In genomic region chr17:45733735-45734301, GRCm38 (mm10) we compare ENCODE assay signal across 8 mouse cellular contexts. TPM values are rescaled to one million over a fixed set of nuclear protein-coding genes. Genes with fewer than 3 reads are reported as not detected.
DNase-seq lines count a peak whose midpoint lies in the region; ATAC-seq and TF ChIP-seq lines count a peak whose summit lies in the region.

Gene 1600014C23Rik, minus strand, starts transcription at chr17:45733844.

- no peak for TF ChIP-seq CTCF in testis, adult 2 months (IDR thresholded peaks at IDR 0.05; ENCODE audit: control insufficient read depth, insufficient read depth, insufficient replicate concordance, low read depth, low read length)
- no peak for TF ChIP-seq CTCF in heart, adult 2 months (IDR thresholded peaks at IDR 0.05)

- no peaks in the 10 kb centered on the region; the same call in 1 of the 2 replicates for H3K27me3 ChIP-seq in testis, adult 2 months (ENCODE audit: control insufficient read depth, insufficient read depth, low read length)
- no peaks in the 10 kb centered on the region for H3K27me3 ChIP-seq in heart, adult 2 months (ENCODE audit: control insufficient read depth, insufficient read depth, low read length)
- H3K27me3 ChIP-seq in kidney, embryonic 14.5 days (ENCODE audit: control insufficient read depth, insufficient read depth, low read length), result no peaks in the 10 kb centered on the region
- H3K27me3 ChIP-seq in neural tube, embryonic 14.5 days (ENCODE audit: control insufficient read depth, insufficient read depth, low read length), result no peaks in the 10 kb centered on the region

- H3K27ac ChIP-seq in testis, adult 2 months (ENCODE audit: control insufficient read depth, insufficient read depth, low read depth, low read length), result no peak within 1 kb of the TSS
- peak within 1 kb of the TSS; percentile 55 for H3K27ac ChIP-seq in heart, adult 2 months
- H3K27ac ChIP-seq in kidney, embryonic 14.5 days (ENCODE audit: low read depth, low read length), result peak within 1 kb of the TSS; percentile 37; the same call in 1 of the 2 replicates
- peak within 1 kb of the TSS; percentile 34; the same call in 1 of the 2 replicates for H3K27ac ChIP-seq in neural tube, embryonic 14.5 days (ENCODE audit: low read depth, low read length)

- no peaks in the 10 kb centered on the region for H3K79me2 ChIP-seq in heart, adult 2 months (replicated peaks; ENCODE audit: control insufficient read depth, insufficient read depth, low read length)

- H3K4me3 ChIP-seq in testis, adult 2 months (ENCODE audit: control insufficient read depth, low read depth, low read length), result peak within 1 kb of the TSS; percentile 74
- peak within 1 kb of the TSS; percentile 20; the same call in 1 of the 2 replicates for H3K4me3 ChIP-seq in heart, adult 2 months
- H3K4me3 ChIP-seq in kidney, embryonic 14.5 days (ENCODE audit: low read length), result peak within 1 kb of the TSS; percentile 25
- H3K4me3 ChIP-seq in neural tube, embryonic 14.5 days (ENCODE audit: low read depth, low read length), result peak within 1 kb of the TSS; percentile 29

- H3K9ac ChIP-seq in heart, adult 2 months (ENCODE audit: low read depth, low read length), result peak within 1 kb of the TSS; percentile 60
- peak within 1 kb of the TSS; percentile 32 for H3K9ac ChIP-seq in kidney, embryonic 14.5 days (ENCODE audit: low read depth, low read length)
- H3K9ac ChIP-seq in neural tube, embryonic 14.5 days (replicated peaks; ENCODE audit: low read depth, low read length), result peak within 1 kb of the TSS; percentile 54

- TF ChIP-seq POLR2A in testis, adult 2 months (IDR thresholded peaks at IDR 0.05; ENCODE audit: control insufficient read depth, low read depth, low read length), result no peak
- TF ChIP-seq POLR2A in heart, adult 2 months (IDR thresholded peaks at IDR 0.05; ENCODE audit: insufficient read depth, low read depth, low read length), result no peak

- 3% methylated on average over 41 of the region's 41 CpGs for WGBS in heart, adult 2 months
- under 1% methylated on average over 38 of the region's 41 CpGs for WGBS in kidney, embryonic 14.5 days
- 1% methylated on average over 41 of the region's 41 CpGs for WGBS in neural tube, embryonic 14.5 days

- intact Hi-C loops in heart, adult 2 months (cut with DNase I), result loop anchor here (2.0 to 10.0 kb wide), 3 partner anchors 81 to 563 kb away; partner anchors contain the start of genes Dlk2 and Gtpbp2

- no peak for DNase-seq in testis, postnatal 14 days (ENCODE audit: low spot score)
- DNase-seq in embryo, embryonic 10.5 days (ENCODE audit: low spot score), result peak; percentile 53
- peak; percentile 70 to 76 for DNase-seq in heart, adult 2 months
- DNase-seq in liver, result peak; percentile 62
- no peak for DNase-seq in spleen, postnatal 4 days (ENCODE audit: low spot score in 2 of 2)

- H3K9me3 ChIP-seq in kidney, embryonic 14.5 days (ENCODE audit: control insufficient read depth, low read length), result no peaks in the 10 kb centered on the region
- H3K9me3 ChIP-seq in neural tube, embryonic 14.5 days (ENCODE audit: control insufficient read depth, low read length), result no peaks in the 10 kb centered on the region

- no peak for TF ChIP-seq EP300 in heart, adult 2 months (IDR thresholded peaks at IDR 0.05; ENCODE audit: insufficient read depth, low read depth, low read length)

- H3K4me1 ChIP-seq in testis, adult 2 months (ENCODE audit: control insufficient read depth, insufficient read depth, low read length), result peaks cover 26% of the 10 kb centered on the region
- H3K4me1 ChIP-seq in heart, adult 2 months (ENCODE audit: control insufficient read depth, insufficient read depth, low read length), result peaks cover 7% of the 10 kb centered on the region
- peaks cover 27% of the 10 kb centered on the region for H3K4me1 ChIP-seq in kidney, embryonic 14.5 days (ENCODE audit: control insufficient read depth, insufficient read depth, low read length)
- peaks cover 24% of the 10 kb centered on the region for H3K4me1 ChIP-seq in neural tube, embryonic 14.5 days (ENCODE audit: control insufficient read depth, insufficient read depth, low read length)

- ATAC-seq in kidney, embryonic 14.5 days (ENCODE audit: low FRiP score, low TSS enrichment), result no peak
- ATAC-seq in neural tube, embryonic 14.5 days (ENCODE audit: low read depth), result peak; percentile 10

- H3K36me3 ChIP-seq in testis, adult 2 months (ENCODE audit: control insufficient read depth, insufficient read depth, low read length), result no peaks in the 10 kb centered on the region
- H3K36me3 ChIP-seq in heart, adult 2 months (ENCODE audit: control insufficient read depth, insufficient read depth, low read length), result no peaks in the 10 kb centered on the region
- H3K36me3 ChIP-seq in kidney, embryonic 14.5 days (ENCODE audit: control insufficient read depth, insufficient read depth, low read length), result no peaks in the 10 kb centered on the region
- no peaks in the 10 kb centered on the region for H3K36me3 ChIP-seq in neural tube, embryonic 14.5 days (ENCODE audit: control insufficient read depth, insufficient read depth, low read length)

- H3K4me2 ChIP-seq in kidney, embryonic 14.5 days (replicated peaks; ENCODE audit: low read depth, low read length), result peak within 1 kb of the TSS; percentile 83
- peak within 1 kb of the TSS; percentile 78 for H3K4me2 ChIP-seq in neural tube, embryonic 14.5 days (ENCODE audit: low read depth, low read length)

RNA-seq across cellular contexts. Expression of gene 1600014C23Rik, which starts in this region (rescaled TPM):
- 0.36 and 0.79 TPM in 2 replicates for polyA plus RNA-seq in testis, adult 2 months (2012; rRNA removed)
- total RNA-seq in heart, adult 2 months (2021), result under 1 TPM in 1 of 2 experiments, not detected in 1; 0.66 TPM
- 0.88 TPM in 1 of 2 replicates, not detected in the other for polyA plus RNA-seq in heart, adult 2 months (2012; rRNA removed)
- 0.62 TPM in 1 of 2 replicates, not detected in the other for polyA plus RNA-seq in kidney, embryonic 14.5 days (2014; fragmentation: Nextera tagmentation; extraction: Ambion mirVana)
- not detected in 2 replicates for polyA plus RNA-seq in neural tube, embryonic 14.5 days (2014; fragmentation: Nextera tagmentation; extraction: Ambion mirVana)

Comparison
In these comparisons a context has a peak if more than half of its experiments do, and no peak if none do; other contexts are left out.
1. Peak in DNase-seq, H3K4me3 ChIP-seq, H3K27ac ChIP-seq and H3K9ac ChIP-seq in heart, adult 2 months; RNA of the gene not detected or under 1 TPM.
2. Peak in ATAC-seq, H3K4me3 ChIP-seq, H3K27ac ChIP-seq, H3K9ac ChIP-seq and H3K4me2 ChIP-seq in neural tube, embryonic 14.5 days; RNA of the gene not detected or under 1 TPM.
3. H3K4me3 ChIP-seq: peak in every context shown above with its lines; median percentile 74 in testis, adult 2 months; 29 in neural tube, embryonic 14.5 days; 25 in kidney, embryonic 14.5 days; 20 in heart, adult 2 months.
4. DNase-seq: peak in embryo, embryonic 10.5 days (single experiment) and liver (single experiment); none in testis, postnatal 14 days (single experiment) and spleen, postnatal 4 days (0 of 2).
5. Peak in every context shown above with its lines, with median percentiles within 50 percentile points of each other: H3K9ac ChIP-seq.